Mouse (Mus musculus) lung, adult 2 months (tissue): ENCODE results near the gene Serpina3n.
"Not testable (repeated sequence)": the region's sequence is repeated elsewhere in the genome, so short reads cannot be mapped to it uniquely, and the experiment has no call there.

Experiments
- CTCF ChIP-seq: fragments of 200-500 bp; IDR thresholded peaks from 2 replicates; pipeline ENCODE4 v1.5.1; 2011; ENCODE audit warnings: mild to moderate bottlenecking, low read length, control low read depth; ENCODE audit not compliant: insufficient read depth
- POLR2A ChIP-seq: fragments of 200-500 bp; IDR thresholded peaks from 2 replicates; pipeline ENCODE4 v1.6.1; 2011; ENCODE audit warnings: low read depth, mild to moderate bottlenecking, control low read depth, low read length, borderline replicate concordance; ENCODE audit errors: extremely low read depth

DNA sequence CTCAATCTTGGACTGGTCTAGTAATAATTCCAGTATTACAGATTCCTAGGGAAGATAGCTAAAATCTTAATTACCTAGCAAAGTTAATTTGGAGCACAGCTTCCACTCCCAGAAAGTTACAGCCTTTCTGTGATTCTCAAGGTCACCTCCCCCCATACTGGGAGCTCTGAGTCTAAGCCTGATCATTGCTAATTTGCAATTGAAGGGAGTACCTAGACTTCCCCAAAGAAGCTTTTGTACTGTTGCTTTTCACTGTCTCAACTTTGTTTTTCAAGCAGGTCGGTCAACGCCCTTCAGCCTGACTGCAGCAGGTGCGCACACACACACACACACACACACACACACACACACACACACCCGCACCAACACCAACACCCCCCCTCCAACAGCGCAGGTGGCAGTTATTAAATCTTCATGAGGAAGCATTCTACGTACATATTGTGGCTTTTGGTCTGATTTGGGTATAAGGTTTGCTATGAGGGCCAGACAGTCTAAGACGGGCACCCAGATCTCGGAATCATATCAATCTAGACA is 25.4 kb upstream of the Serpina3n start:
- TF ChIP-seq POLR2A, CTCF: not testable (repeated sequence)
